Mouse (Mus musculus) gastrocnemius, postnatal 36 days (tissue): ENCODE measurements around the gene Iba57. TPM values are rescaled to one million over a fixed set of nuclear protein-coding genes. Genes with fewer than 3 reads are reported as not detected.

Experiments used
- DNase-seq, 2 experiments: peaks; one replicate each; pipeline ENCODE4 v3.0.0; 2022
- intact Hi-C: fragments of 180-260 bp; cut with DNase I; formaldehyde crosslinking; loops from one replicate; pipeline ENCODE4 v1.15.1; 2025
- total RNA-seq, 2 experiments: library from RNA; stranded (reverse); gene quantifications; 2 replicates each; pipeline ENCODE4 v1.2.3; 2021

The Iba57 gene
- total RNA-seq, 2 experiments from 2014 or later = 7.4 to 10.4 TPM

GRCm38 (mm10) chr11:59135904-59136452 lies 27.6 kb downstream of the Iba57 start, which contains the start of gene Obscn:
TSS of gene Obscn (minus strand) at chr11:59136402.
- intact Hi-C loops = no loop called here
- no peak for DNase-seq

- DNase-seq = no peak
- intact Hi-C loops = no loop called here
These were observed 28.3 kb downstream of the Iba57 start for GRCm38 (mm10) chr11:59135051-59135820.

- DNase-seq = no peak
- intact Hi-C loops = no loop called here
These were observed 29.1 kb downstream of the Iba57 start for GRCm38 (mm10) chr11:59134373-59134997.

GRCm38 (mm10) chr11:59132065-59132464 lies 31.5 kb downstream of the Iba57 start:
- intact Hi-C loops = no loop called here
- no peak for DNase-seq

GRCm38 (mm10) chr11:59131348-59131919 lies 32.1 kb downstream of the Iba57 start:
- intact Hi-C loops = no loop called here
- DNase-seq = no peak

GRCm38 (mm10) chr11:59130782-59131181 lies 32.8 kb downstream of the Iba57 start:
- intact Hi-C loops = no loop called here

GRCm38 (mm10) chr11:59105945-59106344 lies 57.6 kb downstream of the Iba57 start:
- DNase-seq = no peak
- intact Hi-C loops = no loop called here

More at GRCm38 (mm10) chr11:59130782-59131181, 32.8 kb downstream of the Iba57 start:
- DNase-seq = no peak

Other genes with a start within 250 kb of the Iba57 start
- gene Btnl10, start 245.8 kb downstream of the Iba57 start, total RNA-seq = not detected
- gene Rnf187, start 224.8 kb downstream of the Iba57 start, total RNA-seq = 10 to 100 TPM; 86.9 to 96.5 TPM
- 1 to 10 TPM; 1.1 to 1.5 TPM for gene Hist3h2ba, start 214.8 kb downstream of the Iba57 start, total RNA-seq
- 10 to 100 TPM in 1 of 2 experiments, 1 to 10 TPM in 1; 9.5 to 10.5 TPM for gene Hist3h2a, start 209.1 kb downstream of the Iba57 start, total RNA-seq
- gene Trim17, start 209.1 kb downstream of the Iba57 start, total RNA-seq = under 1 TPM; 0.13 to 0.17 TPM
- 1 to 10 TPM; 5.6 to 7.4 TPM for gene Trim11, start 185.6 kb downstream of the Iba57 start, total RNA-seq
- gene Obscn, start 27.3 kb downstream of the Iba57 start, total RNA-seq = 1,000 to 10,000 TPM; 1,369 to 1,614 TPM
- under 1 TPM; 0.23 to 0.42 TPM for gene Gjc2, start 19.5 kb upstream of the Iba57 start, total RNA-seq
- 10 to 100 TPM; 21.2 to 24.7 TPM for gene Guk1, start 28.5 kb upstream of the Iba57 start, total RNA-seq
- 10 to 100 TPM; 47.5 to 49.6 TPM for gene Mrpl55, start 38.7 kb upstream of the Iba57 start, total RNA-seq
- gene 2310033P09Rik, start 44.6 kb upstream of the Iba57 start, total RNA-seq = 1 to 10 TPM; 2.7 to 3.5 TPM
- 100 to 1,000 TPM; 192 to 206 TPM for gene Arf1, start 64.5 kb upstream of the Iba57 start, total RNA-seq
- not detected for gene Wnt3a, start 127.0 kb upstream of the Iba57 start, total RNA-seq
- gene Wnt9a, start 143.2 kb upstream of the Iba57 start, total RNA-seq = 1 to 10 TPM; 8.4 to 9.5 TPM
- gene Prss38, start 211.9 kb upstream of the Iba57 start, total RNA-seq = not detected